Mouse (Mus musculus): ENCODE data around the gene Frmd4a. TPM values are rescaled to one million over a fixed set of nuclear protein-coding genes. Genes with fewer than 3 reads are reported as not detected.
"Not testable (repeated sequence)": the region's sequence is repeated elsewhere in the genome, so short reads cannot be mapped to it uniquely, and the experiment has no call there.

Frmd4a gene
- total RNA-seq, 2 experiments from 2014 or later = 55.4 to 60.9 TPM

DNA sequence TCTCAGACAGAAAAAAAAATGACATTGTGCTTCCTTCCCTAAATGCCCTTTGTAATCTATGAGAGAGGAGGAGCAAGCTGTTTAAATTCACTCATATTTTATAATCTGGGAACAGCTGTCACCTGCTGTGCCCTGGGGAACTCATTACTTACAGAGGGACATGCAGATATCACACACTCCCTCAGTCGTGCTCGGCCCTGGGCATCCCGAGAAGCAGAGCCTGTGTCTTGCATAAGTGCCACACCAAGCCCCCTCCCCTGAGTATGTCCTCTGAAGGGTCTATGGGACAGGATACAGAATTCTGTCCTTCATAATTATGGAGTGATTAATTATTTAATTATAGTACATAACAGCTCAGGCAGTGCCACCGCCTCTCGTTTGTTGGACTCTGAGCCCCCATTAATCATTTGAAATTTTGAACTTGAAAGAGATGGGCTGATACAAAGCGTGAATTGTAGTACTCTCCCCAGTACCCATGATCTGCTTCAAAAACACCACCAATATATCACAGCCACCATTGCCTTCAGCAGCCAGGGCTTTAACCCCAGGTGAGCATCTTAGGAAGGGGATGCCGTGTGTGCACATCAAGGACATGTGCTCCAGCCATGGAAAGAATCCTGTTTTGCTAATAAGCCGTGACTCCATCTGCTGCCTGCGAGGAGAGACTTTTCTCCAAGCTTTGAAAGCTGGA lies 177.0 kb downstream of the Frmd4a start:
- DNase-seq (ENCODE audit: low spot score in 2 of 2) = peak in 1 of 2 experiments; percentile 25

DNA sequence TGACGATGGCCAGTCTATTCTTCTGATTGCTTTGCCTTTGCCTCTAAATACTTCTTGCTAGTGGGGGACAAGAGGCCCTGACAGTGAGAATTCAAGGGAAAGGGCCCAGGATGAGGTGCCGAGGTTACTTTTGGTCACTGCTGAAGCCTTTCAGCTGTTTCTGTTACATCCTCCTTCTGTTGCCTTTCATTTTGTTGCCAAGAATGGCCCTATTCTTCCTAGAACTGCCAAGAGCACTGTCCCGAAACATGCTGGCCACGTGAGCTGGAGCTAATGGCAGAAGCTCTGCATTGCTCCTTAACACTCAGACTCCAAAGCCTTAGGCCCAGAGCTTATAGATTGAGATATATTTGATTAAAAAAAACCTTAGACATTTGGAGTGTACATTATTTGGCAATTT lies 178.5 kb downstream of the Frmd4a start:
- no peak for DNase-seq (ENCODE audit: low spot score in 2 of 2)

DNA sequence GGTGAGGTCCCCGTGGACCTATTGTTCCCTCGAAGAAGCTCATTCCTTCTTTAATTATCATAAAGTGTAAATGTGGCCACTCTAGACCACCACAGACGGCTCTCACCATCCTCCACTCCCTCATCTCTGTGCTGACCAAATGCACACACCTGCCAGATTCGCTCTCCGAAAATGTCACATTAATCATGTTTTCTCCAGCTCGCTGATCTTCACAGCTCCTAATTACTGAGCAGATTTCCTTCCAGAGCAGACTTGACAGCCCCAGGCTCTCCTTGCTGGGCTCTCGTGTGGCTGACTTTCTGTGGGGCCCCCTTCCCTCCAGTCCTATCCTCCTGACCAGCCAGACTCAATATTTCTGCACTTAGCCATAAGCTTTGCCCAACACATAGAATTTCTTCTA lies 191.7 kb downstream of the Frmd4a start:
- peak in 1 of 2 experiments; percentile 16 for DNase-seq (ENCODE audit: low spot score in 2 of 2)

DNA sequence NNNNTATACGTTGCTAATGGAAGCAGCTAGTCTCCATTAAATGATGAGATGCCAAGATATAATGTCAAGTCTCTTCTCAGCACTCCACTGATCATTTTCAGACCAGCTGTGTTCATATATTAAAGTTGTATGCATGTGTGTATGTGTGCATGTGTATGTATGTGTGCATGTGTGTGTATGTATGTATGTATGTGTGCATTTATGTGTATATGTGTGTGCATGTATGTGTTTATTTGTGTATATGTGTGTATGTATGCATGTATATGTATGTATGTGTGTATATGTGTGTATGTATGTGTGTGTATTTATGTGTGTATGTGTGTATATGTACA lies 204.9 kb downstream of the Frmd4a start:
- DNase-seq (ENCODE audit: low spot score in 2 of 2) = no peak

DNA sequence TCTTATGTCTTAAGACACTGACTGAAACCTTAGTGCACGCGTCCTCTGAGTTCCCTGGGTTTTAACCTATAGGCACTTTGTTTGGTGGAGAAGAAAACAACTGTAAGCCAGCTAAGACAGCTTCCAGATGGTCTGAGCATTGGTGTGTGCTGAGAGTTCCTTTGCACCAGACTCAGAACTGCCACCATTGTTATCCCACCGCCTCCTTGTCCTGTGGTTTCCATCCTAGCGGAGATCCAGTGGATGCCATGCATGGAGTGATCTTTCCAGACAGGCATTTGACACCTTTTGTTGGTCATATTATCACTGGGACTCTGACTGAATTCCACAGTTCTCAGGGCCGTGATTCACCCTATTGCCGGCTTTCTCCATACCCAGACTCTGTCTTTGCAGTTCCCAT lies 205.8 kb downstream of the Frmd4a start:
- DNase-seq (ENCODE audit: low spot score in 2 of 2) = no peak

DNA sequence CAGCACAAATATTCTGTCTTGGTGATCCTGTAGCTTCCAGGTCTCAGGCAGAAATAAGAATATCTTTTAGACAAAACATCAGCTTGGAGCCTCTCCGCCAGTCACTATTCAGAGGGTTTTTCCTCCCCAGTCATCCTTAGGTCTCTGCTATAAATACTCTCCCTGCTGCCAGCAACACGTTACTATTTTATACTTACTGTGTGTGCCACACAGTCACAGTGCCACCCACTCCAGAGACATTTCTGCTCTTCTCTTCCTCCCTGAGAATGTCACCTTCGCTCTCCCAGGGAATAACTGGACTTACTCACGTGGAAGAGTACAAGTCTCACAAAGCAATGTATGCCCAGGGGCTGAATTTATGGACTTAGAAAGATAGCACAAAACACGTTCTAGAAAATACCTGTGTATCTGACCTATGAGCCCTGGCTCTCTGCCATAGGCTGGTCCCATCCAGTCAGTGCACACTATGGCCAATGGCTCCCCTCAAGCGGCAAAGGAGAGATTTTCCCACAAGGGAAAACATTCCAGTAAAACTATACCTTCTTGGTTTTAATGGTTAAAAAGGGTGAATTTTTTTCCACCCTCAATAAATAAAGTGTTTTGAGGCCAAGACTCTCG lies 209.5 kb downstream of the Frmd4a start:
- no peak for DNase-seq (ENCODE audit: low spot score in 2 of 2)

DNA sequence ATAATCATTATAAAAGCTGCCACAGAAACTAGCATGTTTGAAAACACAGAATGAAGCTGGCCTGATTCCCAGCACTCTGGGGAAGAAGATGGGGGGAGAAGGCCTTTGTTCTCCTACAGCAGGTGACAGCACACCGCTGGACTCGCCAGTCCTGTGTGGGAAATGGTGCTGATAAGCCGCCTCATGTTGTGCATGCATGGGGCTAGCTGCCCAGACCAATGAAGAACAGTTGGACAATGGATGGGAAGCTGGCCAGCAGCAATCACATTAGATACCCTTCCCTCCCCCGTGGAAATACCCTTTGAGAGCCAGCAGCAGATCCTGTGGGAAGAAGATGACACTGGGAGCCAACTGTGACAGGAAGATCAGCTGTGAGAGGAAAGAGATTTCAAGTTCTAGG lies 210.0 kb downstream of the Frmd4a start:
- DNase-seq (ENCODE audit: low spot score in 2 of 2) = no peak

DNA sequence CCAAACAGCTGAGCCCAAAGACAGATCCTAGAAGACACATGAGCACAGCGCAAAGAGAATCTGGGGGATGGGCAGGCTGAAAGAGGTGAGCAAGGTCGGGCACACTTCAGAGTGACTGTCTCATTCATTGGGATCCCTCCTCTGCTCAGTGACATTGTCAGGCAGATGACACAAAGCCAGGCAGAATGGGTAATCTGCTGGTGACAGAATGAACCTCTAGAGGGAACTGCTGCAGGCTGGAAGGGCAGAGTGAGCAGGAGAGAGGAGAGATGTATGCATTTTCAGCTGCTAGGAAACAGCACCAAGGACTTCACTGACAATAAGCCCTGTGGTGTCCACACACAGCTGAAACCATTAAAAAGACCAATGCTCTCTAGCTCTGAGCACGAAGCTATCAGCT lies 211.0 kb downstream of the Frmd4a start:
- no peak for DNase-seq (ENCODE audit: low spot score in 2 of 2)

DNA sequence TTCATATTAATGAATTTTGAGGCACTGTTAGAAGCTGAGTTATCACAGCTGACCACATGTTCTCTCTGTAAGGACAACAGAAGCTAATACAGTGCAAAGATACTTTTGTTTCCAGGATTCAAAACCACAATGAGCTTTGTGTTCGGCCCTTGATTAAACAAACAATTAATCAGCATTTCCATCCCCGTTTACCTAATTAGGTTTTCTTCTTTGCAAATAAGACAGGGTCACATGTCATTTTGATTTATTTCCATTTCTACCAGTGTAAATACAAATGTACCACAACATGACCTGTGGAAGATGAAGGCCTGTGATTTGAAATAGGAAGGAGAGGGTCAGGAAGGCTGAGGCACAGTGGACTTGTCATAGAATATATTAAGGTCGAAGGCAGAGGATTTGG lies 214.8 kb downstream of the Frmd4a start:
- no peak for DNase-seq (ENCODE audit: low spot score in 2 of 2)

DNA sequence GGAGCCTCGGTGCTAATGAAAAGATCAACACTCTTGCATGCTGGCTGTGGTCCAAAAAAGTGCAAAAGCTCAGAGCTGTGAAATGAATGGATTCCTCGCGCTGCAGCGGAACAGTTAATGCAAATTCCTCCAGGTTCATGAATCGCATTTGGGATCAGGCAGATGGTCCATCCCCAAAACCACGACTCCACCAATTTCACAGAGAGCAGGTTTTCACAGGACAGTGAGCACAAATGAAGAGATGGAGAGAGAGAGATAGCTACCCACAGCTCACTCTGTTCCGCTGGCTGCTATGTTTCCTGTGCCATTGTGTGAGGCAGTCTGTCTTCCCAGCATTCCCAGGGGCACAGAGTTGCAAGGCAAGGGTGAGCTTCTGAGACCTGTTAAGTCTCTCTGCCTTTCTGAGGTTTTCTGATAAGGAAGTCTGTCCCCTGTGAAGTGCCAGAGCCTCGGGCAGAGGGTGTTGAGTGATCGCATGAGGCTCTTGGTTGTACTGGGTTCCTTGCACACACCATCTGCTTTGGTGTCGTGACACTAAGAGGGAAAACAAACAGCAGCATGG lies 215.3 kb downstream of the Frmd4a start:
- peak in 1 of 2 experiments; percentile 37 for DNase-seq (ENCODE audit: low spot score in 2 of 2)

DNA sequence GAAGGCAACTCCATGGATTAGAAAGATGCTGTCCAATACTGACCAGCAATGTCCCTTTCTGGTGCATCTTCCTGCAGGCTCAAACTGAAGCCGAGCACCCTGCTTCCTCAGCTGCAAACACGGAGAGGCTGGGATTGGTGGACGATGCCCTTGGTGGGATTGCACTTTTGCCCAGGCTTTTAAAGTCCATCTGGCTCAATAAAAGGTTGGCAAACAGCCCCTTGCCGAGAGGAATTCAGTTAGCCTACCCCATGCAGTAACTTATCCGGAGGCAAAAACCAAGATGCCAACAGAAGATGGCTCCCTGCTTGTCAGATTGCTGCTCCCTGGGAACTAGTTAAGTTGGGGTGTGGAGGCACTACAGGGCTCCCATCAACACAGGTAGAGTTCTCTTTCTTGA lies 220.2 kb downstream of the Frmd4a start:
- DNase-seq (ENCODE audit: low spot score in 2 of 2) = no peak

DNA sequence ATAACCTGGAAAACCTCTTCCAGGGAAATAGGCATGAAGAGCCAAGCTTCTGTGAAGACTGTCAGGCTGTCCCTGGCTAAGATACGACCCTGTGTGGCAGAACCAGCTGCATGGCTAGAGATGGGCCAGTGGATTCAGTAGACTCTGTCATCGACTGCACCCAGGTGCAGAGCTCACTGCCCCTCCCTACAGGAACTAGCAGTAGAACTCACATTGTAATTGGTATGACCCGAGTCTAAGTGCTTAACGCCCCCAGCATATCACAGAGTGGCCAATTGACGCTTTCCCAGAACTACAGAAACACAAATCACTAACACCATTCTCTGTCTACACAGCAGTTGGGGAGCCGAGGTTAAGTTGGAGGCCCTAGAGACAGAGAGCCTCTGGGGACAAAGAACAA lies 232.2 kb downstream of the Frmd4a start:
- DNase-seq (ENCODE audit: low spot score in 2 of 2) = no peak

DNA sequence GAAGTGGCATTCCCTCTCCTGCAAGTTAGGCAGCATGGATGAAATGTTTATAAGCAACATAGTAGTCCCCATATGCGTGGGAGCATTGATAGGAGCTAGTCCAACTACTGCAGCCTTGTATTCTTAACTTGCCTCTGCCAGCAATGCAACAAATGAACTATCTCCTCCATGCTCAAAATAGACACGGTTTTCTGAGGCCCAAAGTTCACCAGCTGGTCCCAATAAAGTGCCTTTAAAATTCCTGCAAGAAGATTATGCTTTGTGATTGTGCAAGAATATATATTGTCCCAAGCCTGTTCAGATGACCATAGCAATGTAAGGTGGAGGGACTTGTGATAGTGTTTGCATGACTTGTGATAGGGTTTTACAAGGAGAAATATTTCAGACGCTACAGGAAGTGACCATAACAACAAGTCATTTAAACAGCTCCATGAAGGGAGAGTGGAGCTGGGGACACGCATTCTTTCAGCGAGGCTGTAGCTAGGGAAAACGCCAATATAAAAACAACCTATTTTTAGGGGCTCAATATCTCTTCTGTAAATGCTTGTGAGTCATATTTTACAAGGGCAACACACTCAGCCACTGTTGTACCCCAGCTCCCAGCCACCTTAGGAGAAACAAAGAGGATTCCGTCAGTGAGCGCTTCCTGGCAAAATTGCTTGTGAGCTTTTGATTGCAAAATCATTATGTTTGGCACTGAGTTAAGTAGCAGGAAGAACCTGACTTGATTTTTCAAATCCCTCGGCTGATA lies 235.2 kb downstream of the Frmd4a start:
- DNase-seq (ENCODE audit: low spot score in 2 of 2) = peak in 1 of 2 experiments; percentile 21

DNA sequence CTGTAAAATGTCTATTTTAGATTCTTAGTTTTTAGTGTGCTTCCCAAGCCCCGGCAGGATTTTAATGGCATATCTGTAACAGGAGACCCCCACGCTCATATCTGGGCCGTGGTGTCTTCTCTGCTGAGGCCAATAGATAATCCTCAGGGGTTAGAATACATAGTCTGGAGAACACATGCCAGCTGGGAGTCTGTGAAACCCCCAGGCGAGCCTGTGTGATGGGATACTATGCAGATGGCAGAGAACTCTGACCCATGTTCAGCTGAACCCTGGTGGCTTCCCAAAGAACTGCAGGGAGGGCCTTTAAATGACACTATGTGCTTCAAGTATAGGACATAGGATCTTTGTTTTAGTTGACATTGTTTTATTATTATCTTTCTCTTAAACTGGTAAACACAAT lies 235.8 kb downstream of the Frmd4a start:
- DNase-seq (ENCODE audit: low spot score in 2 of 2) = peak in 1 of 2 experiments; percentile 31

DNA sequence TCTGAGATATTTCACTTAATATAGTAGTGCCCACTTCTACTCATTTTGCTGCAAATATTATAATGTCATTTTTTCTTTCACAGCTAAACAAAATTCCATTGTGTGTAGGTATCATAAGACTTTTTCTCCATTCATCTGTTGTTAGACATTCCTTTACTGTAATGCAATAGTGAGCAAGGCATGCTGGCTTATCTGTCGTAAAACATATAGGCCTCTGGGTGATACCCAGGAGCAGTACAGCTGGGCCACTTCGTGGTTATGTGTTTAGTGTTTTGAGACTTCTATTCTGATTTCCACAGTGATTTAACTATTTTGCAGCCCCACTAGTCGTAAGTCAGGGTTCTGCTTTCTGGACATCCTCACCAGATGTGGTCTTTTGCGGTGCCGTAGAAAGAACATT lies 236.6 kb downstream of the Frmd4a start:
- DNase-seq (ENCODE audit: low spot score in 2 of 2) = no peak

DNA sequence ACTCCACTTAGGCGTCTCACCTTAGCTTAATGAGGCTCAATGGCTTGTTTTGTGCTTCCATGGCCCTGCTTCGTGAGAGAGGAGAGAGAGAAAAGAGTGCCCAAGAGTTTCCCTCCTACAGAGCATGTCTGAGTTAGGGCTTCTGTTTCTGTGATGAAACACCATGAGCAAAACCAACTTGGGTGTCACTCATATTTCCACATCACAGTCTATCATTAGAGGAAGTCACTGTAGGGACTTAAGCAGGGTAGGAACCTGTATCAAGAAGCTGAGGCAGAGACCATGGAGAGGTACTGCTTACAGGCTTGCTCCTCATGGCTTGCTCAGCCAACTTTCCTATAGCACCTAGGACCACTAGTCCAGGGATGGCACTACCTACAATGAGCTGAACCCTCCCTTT lies 238.7 kb downstream of the Frmd4a start:
- no peak for DNase-seq (ENCODE audit: low spot score in 2 of 2)

DNA sequence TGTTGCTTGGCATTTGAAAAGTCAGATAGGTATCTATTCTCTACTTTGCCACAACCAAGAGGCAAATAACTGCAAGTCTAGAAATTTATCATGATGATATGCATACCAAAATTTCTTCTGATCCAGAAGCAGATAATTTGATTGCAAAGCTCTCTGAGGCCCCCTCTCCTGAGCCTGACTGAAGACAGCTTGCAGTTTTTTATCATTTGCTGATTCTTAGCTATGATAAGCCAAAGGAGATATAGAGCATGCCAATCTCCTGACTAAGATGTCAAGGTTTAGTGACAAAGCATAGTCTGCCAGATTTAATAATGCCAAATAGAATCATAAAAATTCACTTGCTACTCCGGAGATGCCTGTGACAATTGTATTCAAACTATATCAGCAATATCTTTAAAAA lies 240.1 kb downstream of the Frmd4a start:
- DNase-seq (ENCODE audit: low spot score in 2 of 2) = no peak

DNA sequence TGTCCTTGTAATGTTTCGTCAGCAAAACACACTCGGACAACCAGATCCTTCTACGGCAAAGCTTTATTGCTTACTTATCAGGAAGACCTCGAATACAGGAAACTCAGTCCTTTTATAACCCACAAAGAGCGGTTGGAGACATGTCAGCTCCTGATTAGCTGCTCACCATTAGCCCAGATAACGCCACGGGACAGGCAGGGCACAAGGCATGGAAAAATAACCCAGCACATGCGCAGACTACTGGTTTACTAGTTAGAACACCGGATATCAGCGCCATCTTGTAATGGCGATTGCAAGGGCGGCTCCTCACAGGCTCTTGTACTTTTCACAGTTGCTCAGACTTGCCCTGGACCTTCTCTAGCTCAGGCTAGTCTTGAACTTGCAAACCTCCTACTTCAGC lies 241.3 kb downstream of the Frmd4a start:
- DNase-seq (ENCODE audit: low spot score in 2 of 2) = not testable (repeated sequence)

DNA sequence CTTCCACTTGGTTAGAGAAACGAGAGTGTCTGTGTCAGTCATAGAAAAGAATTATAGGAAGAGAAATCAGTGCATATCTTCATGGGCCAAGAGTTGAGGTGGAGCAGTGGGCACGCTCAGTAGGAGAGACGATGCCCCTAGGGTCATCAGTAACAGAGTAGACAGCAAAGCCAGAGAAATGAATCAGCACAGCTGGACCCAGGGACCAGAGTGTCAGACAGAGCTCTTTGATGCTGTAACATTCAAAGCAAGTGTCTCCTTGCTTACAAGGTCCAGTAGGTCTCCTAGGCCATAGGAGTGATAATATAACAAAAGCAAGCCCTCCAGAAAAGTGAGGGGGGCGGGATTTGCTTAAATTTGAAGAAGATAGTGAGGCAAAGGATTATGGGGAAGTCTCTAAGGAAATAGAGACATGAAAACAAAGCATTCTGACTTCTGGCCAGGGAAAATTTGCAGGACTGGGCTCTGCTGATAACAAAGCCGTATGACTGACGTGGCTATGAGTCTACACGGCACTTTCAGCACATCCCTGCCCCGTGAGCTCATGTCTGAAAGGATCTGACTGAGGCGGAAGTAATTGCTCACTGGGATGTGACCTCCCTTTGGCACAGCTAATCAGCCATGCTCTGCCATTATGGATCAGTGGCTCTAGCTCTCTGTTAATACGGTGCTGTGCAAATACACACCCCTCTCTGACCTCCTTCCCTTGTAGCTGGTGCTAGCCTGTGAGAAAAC lies 243.0 kb downstream of the Frmd4a start:
- DNase-seq (ENCODE audit: low spot score in 2 of 2) = no peak

DNA sequence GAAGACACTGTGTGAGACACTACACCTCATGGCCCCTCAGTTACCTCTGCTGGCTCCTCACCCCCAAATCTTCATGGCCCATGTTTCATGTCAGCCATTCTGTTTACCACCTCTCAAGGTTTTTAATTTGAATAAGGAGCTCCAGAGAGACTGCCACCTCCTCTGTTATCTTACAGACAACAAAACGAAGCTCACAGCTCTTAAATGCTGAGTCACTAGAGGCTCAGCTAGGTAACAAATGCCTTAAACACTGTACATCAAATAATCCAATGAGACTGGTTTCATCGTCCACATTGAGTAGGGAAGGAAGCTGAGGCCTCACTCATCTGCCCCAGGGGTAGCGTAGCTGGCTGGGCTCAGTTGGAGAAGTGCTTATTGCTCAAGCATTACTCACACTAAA lies 245.2 kb downstream of the Frmd4a start:
- DNase-seq (ENCODE audit: low spot score in 2 of 2) = no peak

DNA sequence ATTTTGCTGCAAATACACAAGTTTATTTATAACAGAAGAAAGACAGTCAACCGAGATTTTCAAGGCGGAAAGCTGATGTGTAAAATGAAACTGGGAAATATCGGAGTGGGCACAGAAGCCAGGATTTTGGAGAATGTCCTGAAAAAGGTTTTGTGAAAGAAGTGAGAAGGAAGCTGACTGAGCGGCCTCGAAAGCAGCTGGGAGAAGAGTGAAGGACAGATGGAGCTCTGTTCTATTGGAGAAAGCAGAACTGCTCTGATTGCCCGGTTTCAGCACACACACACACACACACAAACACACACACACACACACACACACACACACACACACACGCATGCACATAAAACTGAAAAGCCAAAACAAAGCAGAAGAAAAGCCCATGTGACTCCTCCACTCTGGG lies 249.9 kb downstream of the Frmd4a start:
- peak in 1 of 2 experiments; percentile 19 for DNase-seq (ENCODE audit: low spot score in 2 of 2)

DNA sequence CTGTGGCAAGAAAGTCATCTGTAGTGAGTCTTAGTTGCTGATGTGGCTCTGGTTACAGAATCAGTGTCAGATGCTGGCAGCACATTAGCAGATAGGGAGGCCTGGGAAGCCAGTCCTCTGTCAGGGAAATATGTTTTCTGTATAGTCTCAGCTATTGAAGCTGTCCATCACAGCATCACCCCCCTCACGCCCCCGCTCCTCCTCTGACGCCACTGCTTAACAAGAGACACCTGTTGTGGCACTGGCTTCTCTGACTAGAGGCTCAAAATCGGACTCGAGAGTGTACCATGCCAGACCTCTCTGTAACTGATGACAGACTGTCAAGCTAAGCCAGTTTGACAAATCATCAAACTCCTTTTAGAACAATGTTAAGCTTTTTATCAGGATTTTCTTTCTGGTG lies 265.3 kb downstream of the Frmd4a start:
- no peak for DNase-seq (ENCODE audit: low spot score in 2 of 2)

Measured in layer of hippocampus, adult 18-20 months (tissue).